Comparison of ENCODE assay signal across 24 mouse cellular contexts in the genomic region with DNA sequence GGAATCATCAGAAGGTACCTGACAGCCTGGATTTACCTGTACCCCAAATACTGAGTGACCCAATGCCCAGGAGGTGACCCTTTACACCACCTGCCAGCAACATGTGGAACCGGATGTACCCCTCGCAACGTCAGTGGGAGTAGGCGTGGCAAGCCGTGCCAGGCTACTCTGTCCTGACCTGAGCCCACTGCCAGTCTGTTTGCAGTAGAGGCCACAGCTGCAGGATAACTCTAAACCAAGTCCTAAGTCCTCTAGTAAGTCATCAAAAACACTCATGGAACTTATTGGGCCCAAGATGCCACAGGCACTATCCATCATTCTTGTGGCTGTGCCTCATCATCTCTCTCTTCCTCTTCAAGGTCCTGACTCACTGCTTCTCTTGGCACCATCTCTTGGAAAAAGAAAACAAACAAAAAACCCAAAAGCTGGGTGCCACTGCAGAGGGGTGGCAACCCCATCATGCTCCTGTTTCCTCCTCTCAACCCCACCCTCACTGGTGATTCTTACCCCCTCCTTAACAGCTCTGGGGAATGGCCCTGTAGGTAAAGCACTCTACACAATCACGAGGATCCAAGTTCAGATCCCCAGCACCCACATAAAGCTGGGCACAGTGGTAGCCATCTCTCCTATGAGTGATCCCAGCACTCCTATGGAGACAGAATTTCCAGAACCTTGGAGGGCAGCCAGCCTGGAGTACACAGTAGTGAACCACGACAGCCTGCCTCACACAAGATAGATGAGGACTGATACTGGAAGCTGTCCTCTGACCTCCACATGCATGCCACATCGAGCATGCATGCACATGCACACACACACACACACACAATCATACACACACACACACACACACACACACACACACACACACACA. TPM values are rescaled to one million over a fixed set of nuclear protein-coding genes. Genes with fewer than 3 reads are reported as not detected.
"Had no signal": no experiment of that assay in that cellular context is flagged by ENCODE, and none has a peak within 500 bp of the region (broad histone marks: within the 10 kb centered on the region; RNA-seq: fewer than 3 reads in every experiment).

No protein-coding gene starts in this region.

- H3K4me3 ChIP-seq: layer of hippocampus, adult 2 months; left cerebral cortex, adult 2 months; limb, embryonic 10.5 days; liver, embryonic 15.5 days; midbrain, embryonic 13.5 days; neural tube, embryonic 15.5 days had no signal

- H3K4me2 ChIP-seq: liver, embryonic 11.5 days; liver, embryonic 15.5 days; midbrain, embryonic 13.5 days; neural tube, embryonic 15.5 days had no signal

- H3K9me3 ChIP-seq: limb, embryonic 10.5 days; liver, embryonic 15.5 days; midbrain, embryonic 13.5 days; neural tube, embryonic 15.5 days had no signal

- H3K27me3 ChIP-seq: liver, embryonic 15.5 days; midbrain, embryonic 13.5 days; neural tube, embryonic 15.5 days had no signal

- H3K9ac ChIP-seq: liver, embryonic 15.5 days; midbrain, embryonic 13.5 days; neural tube, embryonic 15.5 days had no signal

- H3K4me1 ChIP-seq: limb, embryonic 10.5 days; midbrain, embryonic 13.5 days; neural tube, embryonic 15.5 days had no signal

- DNase-seq: kidney, adult 11 months; kidney, adult 9 months; kidney, postnatal 4 days; lung, adult 2 months; lung, postnatal 4 days; right cerebral cortex, postnatal 4 days; spleen, adult 18-20 months; thymus, postnatal 4 days had no signal

- ATAC-seq: lung, postnatal 0 days; midbrain, embryonic 13.5 days had no signal

- H3K27ac ChIP-seq: kidney, postnatal 0 days; layer of hippocampus, adult 2 months; left cerebral cortex, adult 2 months; limb, embryonic 10.5 days; liver, embryonic 15.5 days; midbrain, embryonic 13.5 days; neural tube, embryonic 15.5 days had no signal

RNA-seq across cellular contexts. Expression of a gene that starts 34.6 kb away (rescaled TPM):
- total RNA-seq: layer of hippocampus, adult 2 months; layer of hippocampus, postnatal 25 days; left cerebral cortex, adult 2 months; left cerebral cortex, postnatal 14 days; megakaryocyte-erythroid progenitor cell, adult 5-6 weeks had no signal
- polyA plus RNA-seq: kidney, postnatal 0 days; limb, embryonic 10.5 days; limb, embryonic 14.5 days; liver, embryonic 11.5 days; liver, embryonic 15.5 days; lung, adult 2 months; lung, postnatal 0 days; midbrain, embryonic 13.5 days; midbrain, postnatal 0 days; neural tube, embryonic 11.5 days; neural tube, embryonic 15.5 days; stomach, embryonic 14.5 days had no signal
